Mouse (Mus musculus): ENCODE results near the gene Atp11a. TPM values are rescaled to one million over a fixed set of nuclear protein-coding genes. Genes with fewer than 3 reads are reported as not detected.

Gene Atp11a
- polyA plus RNA-seq, 1 experiment from 2014 or later: 45.4 TPM

- Histone ChIP-seq H3K4me2 (replicated peaks; ENCODE audit: low read depth, low read length) (no peak overlapping the region), H3K4me1 (ENCODE audit: insufficient read depth, low read depth, low read length) (peaks cover 3% of the 10 kb centered on the region; the same call in 1 of the 2 replicates), H3K9ac (replicated peaks; ENCODE audit: low read depth) (no peak overlapping the region), H3K27me3 (replicated peaks; ENCODE audit: insufficient read depth, low read length) (no peaks in the 10 kb centered on the region), H3K4me3 (ENCODE audit: low read depth, low read length) (no peak overlapping the region), H3K9me3 (ENCODE audit: low read length) (no peaks in the 10 kb centered on the region), H3K27ac (ENCODE audit: low read length) (no peak overlapping the region), H3K36me3 (ENCODE audit: insufficient read depth, low read length) (no peaks in the 10 kb centered on the region)
- TF ChIP-seq CTCF (IDR thresholded peaks at IDR 0.05) (no peak), EP300 (IDR thresholded peaks at IDR 0.05) (no peak)
- 34% methylated on average over 21 of the region's 21 CpGs for WGBS
- peak; percentile 16 for DNase-seq (ENCODE audit: low spot score)
- ATAC-seq: peak; percentile 34
Measured at GRCm38 (mm10) chr8:12883051-12884004, 126.5 kb downstream of the Atp11a start.

- DNase-seq (ENCODE audit: low spot score) (no peak), ATAC-seq (no peak)
- no peak overlapping the region for H3K4me3 ChIP-seq (ENCODE audit: low read depth, low read length)
- no peak overlapping the region for H3K27ac ChIP-seq (ENCODE audit: low read length)
- WGBS: 79% methylated on average over 16 of the region's 16 CpGs
- no peak overlapping the region for H3K4me2 ChIP-seq (replicated peaks; ENCODE audit: low read depth, low read length)
- no peaks in the 10 kb centered on the region for H3K27me3 ChIP-seq (replicated peaks; ENCODE audit: insufficient read depth, low read length)
- no peaks in the 10 kb centered on the region for H3K36me3 ChIP-seq (ENCODE audit: insufficient read depth, low read length)
- H3K9ac ChIP-seq (replicated peaks; ENCODE audit: low read depth): no peak overlapping the region
- peaks cover 2% of the 10 kb centered on the region; the same call in 1 of the 2 replicates for H3K4me1 ChIP-seq (ENCODE audit: insufficient read depth, low read depth, low read length)
- no peaks in the 10 kb centered on the region for H3K9me3 ChIP-seq (ENCODE audit: low read length)
- TF ChIP-seq EP300 (IDR thresholded peaks at IDR 0.05) (no peak), CTCF (IDR thresholded peaks at IDR 0.05) (no peak)
Measured at GRCm38 (mm10) chr8:12887772-12888435, 131.1 kb downstream of the Atp11a start.

- no peaks in the 10 kb centered on the region for H3K36me3 ChIP-seq (ENCODE audit: insufficient read depth, low read length)
- no peaks in the 10 kb centered on the region for H3K9me3 ChIP-seq (ENCODE audit: low read length)
- H3K4me2 ChIP-seq (replicated peaks; ENCODE audit: low read depth, low read length): no peak overlapping the region
- no peaks in the 10 kb centered on the region for H3K27me3 ChIP-seq (replicated peaks; ENCODE audit: insufficient read depth, low read length)
- no peak for DNase-seq (ENCODE audit: low spot score)
- TF ChIP-seq CTCF (IDR thresholded peaks at IDR 0.05) (no peak), EP300 (IDR thresholded peaks at IDR 0.05) (no peak)
- 84% methylated on average over 11 of the region's 11 CpGs for WGBS
- ATAC-seq: no peak
- H3K4me1 ChIP-seq (ENCODE audit: insufficient read depth, low read depth, low read length): no peaks in the 10 kb centered on the region
- no peak overlapping the region for H3K9ac ChIP-seq (replicated peaks; ENCODE audit: low read depth)
- H3K27ac ChIP-seq (ENCODE audit: low read length): no peak overlapping the region
- no peak overlapping the region for H3K4me3 ChIP-seq (ENCODE audit: low read depth, low read length)
Measured at GRCm38 (mm10) chr8:12889046-12889598, 132.3 kb downstream of the Atp11a start.

GRCm38 (mm10) chr8:12892882-12893446, 136.2 kb downstream of the Atp11a start:
- WGBS: 72% methylated on average over 5 of the region's 5 CpGs
- Histone ChIP-seq H3K9ac (replicated peaks; ENCODE audit: low read depth) (no peak overlapping the region), H3K4me1 (ENCODE audit: insufficient read depth, low read depth, low read length) (no peaks in the 10 kb centered on the region; the same call in 1 of the 2 replicates), H3K36me3 (ENCODE audit: insufficient read depth, low read length) (no peaks in the 10 kb centered on the region), H3K27ac (ENCODE audit: low read length) (no peak overlapping the region), H3K4me2 (replicated peaks; ENCODE audit: low read depth, low read length) (no peak overlapping the region), H3K27me3 (replicated peaks; ENCODE audit: insufficient read depth, low read length) (no peaks in the 10 kb centered on the region), H3K4me3 (ENCODE audit: low read depth, low read length) (no peak overlapping the region), H3K9me3 (ENCODE audit: low read length) (no peaks in the 10 kb centered on the region)
- ATAC-seq: no peak
- DNase-seq (ENCODE audit: low spot score): no peak
- TF ChIP-seq CTCF (IDR thresholded peaks at IDR 0.05) (no peak), EP300 (IDR thresholded peaks at IDR 0.05) (no peak)

- no peaks in the 10 kb centered on the region for H3K36me3 ChIP-seq (ENCODE audit: insufficient read depth, low read length)
- H3K27me3 ChIP-seq (replicated peaks; ENCODE audit: insufficient read depth, low read length): no peaks in the 10 kb centered on the region
- H3K9me3 ChIP-seq (ENCODE audit: low read length): no peaks in the 10 kb centered on the region
- no peak overlapping the region for H3K27ac ChIP-seq (ENCODE audit: low read length)
- no peak overlapping the region for H3K9ac ChIP-seq (replicated peaks; ENCODE audit: low read depth)
- H3K4me3 ChIP-seq (ENCODE audit: low read depth, low read length): no peak overlapping the region
- 82% methylated on average over 12 of the region's 12 CpGs for WGBS
- H3K4me1 ChIP-seq (ENCODE audit: insufficient read depth, low read depth, low read length): no peaks in the 10 kb centered on the region; the same call in 1 of the 2 replicates
- no peak for TF ChIP-seq EP300 (IDR thresholded peaks at IDR 0.05)
- no peak for TF ChIP-seq CTCF (IDR thresholded peaks at IDR 0.05)
- ATAC-seq: no peak
- H3K4me2 ChIP-seq (replicated peaks; ENCODE audit: low read depth, low read length): no peak overlapping the region
- DNase-seq (ENCODE audit: low spot score): no peak
Measured at GRCm38 (mm10) chr8:12893797-12894578, 137.2 kb downstream of the Atp11a start.

Measured in lung, postnatal 0 days (tissue).